Mouse (Mus musculus): ENCODE results near the gene H2-Ab1.

GRCm38 (mm10) chr17:34313393-34313792 is 55.9 kb downstream of the H2-Ab1 start:
- no peak for TF ChIP-seq EP300 (IDR thresholded peaks at IDR 0.05)
- peak; percentile 95 for TF ChIP-seq CTCF (IDR thresholded peaks at IDR 0.05)
